Mouse (Mus musculus) hindbrain, embryonic 16.5 days (tissue): ENCODE data around the gene Klf12. TPM values are rescaled to one million over a fixed set of nuclear protein-coding genes. Genes with fewer than 3 reads are reported as not detected.
A peak's percentile ranks its signal among the peaks of the same experiment; 100 is the strongest.

Source experiments
- ATAC-seq: fragments of 200-750 bp; cut with Nextera tagmentation; 2 replicates; pipeline ENCODE4 v1.8.0; 2017; ENCODE audit warnings: moderate TSS enrichment, moderate library complexity
- H3K27ac ChIP-seq: fragments of 300-500 bp; sonication (generic); 2 replicates; pipeline ENCODE4 v1.5.1; 2014; ENCODE audit warnings: low read depth, mild to moderate bottlenecking, control low read depth, low read length, moderate library complexity
- H3K27me3 ChIP-seq: fragments of 300-500 bp; sonication (generic); replicated peaks from 2 replicates; pipeline ENCODE4 v1.6.1; 2014; ENCODE audit warnings: low read length; ENCODE audit not compliant: control insufficient read depth, insufficient read depth
- H3K36me3 ChIP-seq: fragments of 300-500 bp; sonication (generic); 2 replicates; pipeline ENCODE4 v1.6.1; 2014; ENCODE audit warnings: mild to moderate bottlenecking, low read length, moderate library complexity, mixed read lengths; ENCODE audit not compliant: control insufficient read depth, insufficient read depth
- H3K4me1 ChIP-seq: fragments of 300-500 bp; sonication (generic); 2 replicates; pipeline ENCODE4 v1.6.1; 2014; ENCODE audit warnings: low read depth, low read length; ENCODE audit not compliant: control insufficient read depth, insufficient read depth
- H3K4me2 ChIP-seq: fragments of 300-500 bp; sonication (generic); 2 replicates; pipeline ENCODE4 v1.6.1; 2014; ENCODE audit warnings: mild to moderate bottlenecking, low read length, control low read depth, moderate library complexity
- H3K4me3 ChIP-seq: fragments of 300-500 bp; sonication (generic); 2 replicates; pipeline ENCODE4 v1.5.1; 2014; ENCODE audit warnings: mild to moderate bottlenecking, low read length, control low read depth, moderate library complexity
- H3K9ac ChIP-seq: fragments of 300-500 bp; sonication (generic); 2 replicates; pipeline ENCODE4 v1.6.1; 2014; ENCODE audit warnings: low read depth, mild to moderate bottlenecking, control low read depth, low read length, moderate library complexity
- H3K9me3 ChIP-seq: fragments of 300-500 bp; sonication (generic); 2 replicates; pipeline ENCODE4 v1.6.1; 2014; ENCODE audit warnings: mild to moderate bottlenecking, low read length, moderate library complexity; ENCODE audit not compliant: control insufficient read depth
- WGBS: fragments of 180-500 bp; shearing (Covaris S2); extraction: QIAGEN DNeasy Blood & Tissue Kit; methylation state at CpG from one replicate; pipeline ENCODE4 v1.1.7; 2014; 5-methylcytosine and 5-hydroxymethylcytosine counted together
- polyA plus RNA-seq: library from polyadenylated mRNA; unstranded; fragments of >200 nt; fragmentation: Nextera tagmentation; extraction: Ambion mirVana; gene quantifications from 2 replicates; pipeline ENCODE4 v1.2.1, GENCODE M21; 2015

Gene Klf12
- polyA plus RNA-seq, 1 experiment from 2014 or later, result 39.9 TPM

- no peaks in the 10 kb centered on the region for H3K4me1 ChIP-seq
- no peak overlapping the region for H3K4me3 ChIP-seq
- ATAC-seq, result no peak
- H3K27me3 ChIP-seq, result no peaks in the 10 kb centered on the region
- no peak overlapping the region for H3K4me2 ChIP-seq
- H3K9me3 ChIP-seq, result no peaks in the 10 kb centered on the region
- no peak overlapping the region for H3K27ac ChIP-seq
- H3K36me3 ChIP-seq, result no peaks in the 10 kb centered on the region
- 87% methylated on average over 5 of the region's 5 CpGs for WGBS
- H3K9ac ChIP-seq, result no peak overlapping the region
Measured at GRCm38 (mm10) chr14:100243046-100243445, 41.4 kb downstream of the Klf12 start.

GRCm38 (mm10) chr14:100239874-100240273, 44.6 kb downstream of the Klf12 start:
- Histone ChIP-seq H3K4me2 (no peak overlapping the region), H3K27me3 (no peaks in the 10 kb centered on the region), H3K36me3 (no peaks in the 10 kb centered on the region), H3K27ac (no peak overlapping the region), H3K4me1 (no peaks in the 10 kb centered on the region), H3K9me3 (no peaks in the 10 kb centered on the region), H3K9ac (no peak overlapping the region), H3K4me3 (no peak overlapping the region)
- 64% methylated on average over 4 of the region's 4 CpGs for WGBS
- ATAC-seq, result no peak

GRCm38 (mm10) chr14:100236757-100237156, 47.7 kb downstream of the Klf12 start:
- Histone ChIP-seq H3K27me3 (no peaks in the 10 kb centered on the region), H3K4me3 (no peak overlapping the region), H3K4me1 (no peaks in the 10 kb centered on the region), H3K27ac (no peak overlapping the region), H3K36me3 (no peaks in the 10 kb centered on the region), H3K9me3 (no peaks in the 10 kb centered on the region), H3K9ac (no peak overlapping the region), H3K4me2 (no peak overlapping the region)
- no peak for ATAC-seq
- 87% methylated on average over 7 of the region's 7 CpGs for WGBS

- Histone ChIP-seq H3K9me3 (no peaks in the 10 kb centered on the region), H3K36me3 (no peaks in the 10 kb centered on the region), H3K4me1 (no peaks in the 10 kb centered on the region), H3K4me3 (no peak overlapping the region), H3K4me2 (no peak overlapping the region), H3K9ac (no peak overlapping the region), H3K27me3 (no peaks in the 10 kb centered on the region), H3K27ac (no peak overlapping the region)
- WGBS, result 64% methylated on average over 3 of the region's 3 CpGs
- ATAC-seq, result 0 out of 2 replicates have a peak, but pooled peaks have one; percentile 37
Measured at GRCm38 (mm10) chr14:100235746-100236145, 48.7 kb downstream of the Klf12 start.

GRCm38 (mm10) chr14:100231384-100231783, 53.1 kb downstream of the Klf12 start:
- ATAC-seq, result no peak
- no peaks in the 10 kb centered on the region for H3K27me3 ChIP-seq
- H3K4me2 ChIP-seq, result no peak overlapping the region
- H3K4me3 ChIP-seq, result no peak overlapping the region
- no peaks in the 10 kb centered on the region for H3K9me3 ChIP-seq
- no peak overlapping the region for H3K9ac ChIP-seq
- WGBS, result 69% methylated on average over 1 of the region's 1 CpGs
- H3K27ac ChIP-seq, result no peak overlapping the region
- H3K36me3 ChIP-seq, result no peaks in the 10 kb centered on the region
- H3K4me1 ChIP-seq, result no peaks in the 10 kb centered on the region

GRCm38 (mm10) chr14:100228120-100228519, 56.4 kb downstream of the Klf12 start:
- Histone ChIP-seq H3K27ac (no peak overlapping the region), H3K9ac (no peak overlapping the region), H3K9me3 (no peaks in the 10 kb centered on the region), H3K4me2 (no peak overlapping the region), H3K4me3 (no peak overlapping the region), H3K27me3 (no peaks in the 10 kb centered on the region), H3K36me3 (no peaks in the 10 kb centered on the region), H3K4me1 (no peaks in the 10 kb centered on the region)
- no peak for ATAC-seq
- WGBS, result 92% methylated on average over 6 of the region's 6 CpGs

GRCm38 (mm10) chr14:100227717-100228116, 56.8 kb downstream of the Klf12 start:
- Histone ChIP-seq H3K9ac (no peak overlapping the region), H3K36me3 (no peaks in the 10 kb centered on the region), H3K27me3 (no peaks in the 10 kb centered on the region), H3K4me2 (no peak overlapping the region), H3K9me3 (no peaks in the 10 kb centered on the region), H3K4me1 (no peaks in the 10 kb centered on the region), H3K4me3 (no peak overlapping the region), H3K27ac (no peak overlapping the region)
- WGBS, result 95% methylated on average over 6 of the region's 6 CpGs
- no peak for ATAC-seq

- WGBS, result 63% methylated on average over 4 of the region's 4 CpGs
- Histone ChIP-seq H3K9ac (no peak overlapping the region), H3K4me3 (no peak overlapping the region), H3K9me3 (no peaks in the 10 kb centered on the region), H3K4me2 (no peak overlapping the region), H3K36me3 (no peaks in the 10 kb centered on the region), H3K27me3 (no peaks in the 10 kb centered on the region), H3K4me1 (no peaks in the 10 kb centered on the region), H3K27ac (no peak overlapping the region)
- ATAC-seq, result no peak; the same call in 1 of the 2 replicates
Measured at GRCm38 (mm10) chr14:100224151-100224550, 60.3 kb downstream of the Klf12 start.

- Histone ChIP-seq H3K27ac (no peak overlapping the region), H3K27me3 (no peaks in the 10 kb centered on the region), H3K36me3 (no peaks in the 10 kb centered on the region), H3K4me1 (no peaks in the 10 kb centered on the region), H3K9ac (no peak overlapping the region), H3K4me2 (no peak overlapping the region), H3K4me3 (no peak overlapping the region), H3K9me3 (no peaks in the 10 kb centered on the region)
- ATAC-seq, result no peak
- 93% methylated on average over 4 of the region's 4 CpGs for WGBS
Measured at GRCm38 (mm10) chr14:100222260-100222659, 62.2 kb downstream of the Klf12 start.

- peaks cover 11% of the 10 kb centered on the region; the same call in 1 of the 2 replicates for H3K4me1 ChIP-seq
- no peaks in the 10 kb centered on the region for H3K9me3 ChIP-seq
- H3K36me3 ChIP-seq, result no peaks in the 10 kb centered on the region
- H3K4me3 ChIP-seq, result no peak overlapping the region
- no peak for ATAC-seq
- no peak overlapping the region for H3K9ac ChIP-seq
- no peak overlapping the region for H3K27ac ChIP-seq
- WGBS, result 70% methylated on average over 4 of the region's 4 CpGs
- no peaks in the 10 kb centered on the region for H3K27me3 ChIP-seq
- H3K4me2 ChIP-seq, result no peak overlapping the region
Measured at GRCm38 (mm10) chr14:100215213-100215785, 69.2 kb downstream of the Klf12 start.
